Mouse (Mus musculus) CH12.LX (cell line): ENCODE results near the gene Prr12. TPM values are rescaled to one million over a fixed set of nuclear protein-coding genes. Genes with fewer than 3 reads are reported as not detected.

Source experiments
- DNase-seq: peaks from one replicate; pipeline ENCODE4 v3.0.0-alpha.2; 2013; ENCODE audit errors: extremely low read depth
- H3K27ac ChIP-seq: 2 replicates; pipeline ENCODE4 v1.5.1; 2012; ENCODE audit warnings: low read depth, mild to moderate bottlenecking, control low read depth, moderate library complexity; ENCODE audit not compliant: insufficient read depth
- H3K27me3 ChIP-seq: replicated peaks from 2 replicates; pipeline ENCODE3; 2012; ENCODE audit warnings: inconsistent platforms
- H3K36me3 ChIP-seq, 2 experiments: replicated peaks in 1 of 2; 2 replicates each; pipeline versions ENCODE3 to v1.6.1; 2012; ENCODE audit warnings: inconsistent platforms in 1 of 2, low read length in 1 of 2, mild to moderate bottlenecking in 1 of 2, mixed read lengths in 1 of 2, moderate library complexity in 1 of 2; ENCODE audit not compliant: control insufficient read depth in 1 of 2, insufficient read depth in 1 of 2
- H3K4me1 ChIP-seq, 2 experiments: 2 replicates each; pipeline ENCODE4 v1.6.1; 2012; ENCODE audit warnings: inconsistent platforms in 1 of 2, moderate library complexity in 1 of 2; ENCODE audit not compliant: insufficient read depth in 2 of 2, control insufficient read depth in 1 of 2
- H3K4me2 ChIP-seq: 2 replicates; pipeline ENCODE4 v1.6.1; 2012; ENCODE audit warnings: low read depth, mild to moderate bottlenecking, control low read depth; ENCODE audit not compliant: poor library complexity, insufficient read depth, severe bottlenecking
- H3K4me3 ChIP-seq, 3 experiments: fragments of 150-350 bp in 1 of 3; sonication (generic) in 1 of 3; replicated peaks in 1 of 3; 2 replicates each; pipeline versions ENCODE3 to v1.5.1; 2011 to 2012; ENCODE audit warnings: low read depth in 2 of 3, low read length in 2 of 3, mild to moderate bottlenecking in 2 of 3, moderate library complexity in 2 of 3, control low read depth in 1 of 3, improper control_type of control experiment in 1 of 3, inconsistent platforms in 1 of 3, mixed read lengths in 1 of 3; ENCODE audit not compliant: poor library complexity in 1 of 3
- H3K79me2 ChIP-seq: replicated peaks from 2 replicates; pipeline ENCODE4 v1.6.1; 2012; ENCODE audit warnings: mild to moderate bottlenecking, moderate library complexity; ENCODE audit not compliant: control insufficient read depth, poor library complexity, insufficient read depth, severe bottlenecking; ENCODE audit errors: extremely low read depth
- H3K9ac ChIP-seq: 2 replicates; pipeline ENCODE4 v1.6.1; 2012; ENCODE audit warnings: low read depth, mild to moderate bottlenecking, control low read depth, moderate library complexity; ENCODE audit not compliant: insufficient read depth
- H3K9me3 ChIP-seq: replicated peaks from 2 replicates; pipeline ENCODE3; 2012; ENCODE audit warnings: low read length, inconsistent platforms, mixed read lengths
- BHLHE40 ChIP-seq: IDR thresholded peaks from 2 replicates; pipeline ENCODE4 v1.6.1; 2011; ENCODE audit warnings: mild to moderate bottlenecking, low read depth, low read length, improper control_type of control experiment
- CHD1 ChIP-seq: IDR thresholded peaks from 2 replicates; pipeline ENCODE4 v1.6.1; 2012; ENCODE audit warnings: low read depth, low read length, improper control_type of control experiment, inconsistent platforms
- CHD2 ChIP-seq: IDR thresholded peaks from 2 replicates; pipeline ENCODE4 v1.6.1; 2011; ENCODE audit warnings: low read length, improper control_type of control experiment
- CTCF ChIP-seq, 2 experiments: IDR thresholded peaks in 1 of 2; conservative IDR thresholded peaks in 1 of 2; 2 replicates each; pipeline ENCODE4 v1.5.1; 2011 to 2012; ENCODE audit warnings: low read depth in 2 of 2, low read length in 2 of 2, improper control_type of control experiment in 1 of 2, inconsistent platforms in 1 of 2, mild to moderate bottlenecking in 1 of 2, moderate library complexity in 1 of 2
- EP300 ChIP-seq: IDR thresholded peaks from 2 replicates; pipeline ENCODE4 v1.6.1; 2011; ENCODE audit warnings: low read length, improper control_type of control experiment
- GABPA ChIP-seq: IDR thresholded peaks from 2 replicates; pipeline ENCODE4 v1.6.1; 2012; ENCODE audit warnings: low read depth, low read length, improper control_type of control experiment, inconsistent platforms; ENCODE audit not compliant: insufficient replicate concordance
- HCFC1 ChIP-seq: IDR thresholded peaks from 2 replicates; pipeline ENCODE4 v1.6.1; 2012; ENCODE audit warnings: low read depth, mild to moderate bottlenecking, inconsistent platforms, low read length, improper control_type of control experiment
- JUN ChIP-seq: IDR thresholded peaks from 2 replicates; pipeline ENCODE4 v1.6.1; 2011; ENCODE audit warnings: low read depth, mild to moderate bottlenecking, low read length, improper control_type of control experiment, moderate library complexity; ENCODE audit not compliant: insufficient read depth
- JUND ChIP-seq: conservative IDR thresholded peaks from 2 replicates; pipeline ENCODE4 v1.6.1; 2011; ENCODE audit warnings: low read depth, low read length, improper control_type of control experiment
- KAT2A ChIP-seq: IDR thresholded peaks from 2 replicates; pipeline ENCODE4 v1.6.1; 2012; ENCODE audit warnings: low read length, improper control_type of control experiment, inconsistent platforms; ENCODE audit not compliant: insufficient replicate concordance
- MAX ChIP-seq: IDR thresholded peaks from 2 replicates; pipeline ENCODE4 v1.6.1; 2011; ENCODE audit warnings: low read length, improper control_type of control experiment
- MYC ChIP-seq: IDR thresholded peaks from 2 replicates; pipeline ENCODE4 v1.6.1; 2011; ENCODE audit warnings: low read depth, mild to moderate bottlenecking, improper control_type of control experiment, low read length
- NELFE ChIP-seq: IDR thresholded peaks from 2 replicates; pipeline ENCODE4 v1.6.1; 2011; ENCODE audit warnings: low read depth, low read length, improper control_type of control experiment
- PAX5 ChIP-seq: IDR thresholded peaks from 2 replicates; pipeline ENCODE4 v1.6.1; 2012; ENCODE audit warnings: low read length, inconsistent platforms, mixed read lengths
- RAD21 ChIP-seq: IDR thresholded peaks from 2 replicates; pipeline ENCODE4 v1.6.1; 2011; ENCODE audit warnings: low read depth, mild to moderate bottlenecking, low read length, improper control_type of control experiment, moderate library complexity
- TBP ChIP-seq: conservative IDR thresholded peaks from 2 replicates; pipeline ENCODE4 v1.6.1; 2011; ENCODE audit warnings: low read depth, low read length, improper control_type of control experiment
- TCF12 ChIP-seq: IDR thresholded peaks from 2 replicates; pipeline ENCODE4 v1.6.1; 2014; ENCODE audit warnings: low read depth, mild to moderate bottlenecking, inconsistent platforms, low read length, improper control_type of control experiment
- USF2 ChIP-seq: conservative IDR thresholded peaks from 2 replicates; pipeline ENCODE4 v1.6.1; 2011; ENCODE audit warnings: low read depth, low read length, improper control_type of control experiment
- ZC3H11A ChIP-seq: IDR thresholded peaks from 2 replicates; pipeline ENCODE4 v1.6.1; 2012; ENCODE audit warnings: low read depth, mild to moderate bottlenecking, inconsistent platforms, low read length, improper control_type of control experiment
- ZMIZ1 ChIP-seq: IDR thresholded peaks from 2 replicates; pipeline ENCODE4 v1.6.1; 2012; ENCODE audit warnings: low read depth, mild to moderate bottlenecking, inconsistent platforms, low read length, improper control_type of control experiment
- ZNF384 ChIP-seq: IDR thresholded peaks from 2 replicates; pipeline ENCODE4 v1.6.1; 2012; ENCODE audit warnings: low read depth, low read length, improper control_type of control experiment, inconsistent platforms
- dilution Hi-C: fragments of 300-500 bp; cut with MboI; formaldehyde crosslinking; loops from 2 replicates; pipeline ENCODE4 v1.14.3; 2020; ENCODE audit warnings: low sequenced_read_pairs; ENCODE audit not compliant: extremely low pct_unique_long_range_greater_than_20kb, extremely low pct_ligation_motif_present
- in situ Hi-C: fragments of 300-500 bp; cut with MboI; formaldehyde crosslinking; loops from 3 replicates; pipeline ENCODE4 v1.14.3; 2019; ENCODE audit warnings: low sequenced_read_pairs, low pct_ligation_motif_present, low pct_unique_long_range_greater_than_20kb, mixed read lengths
- polyA plus RNA-seq: library from polyadenylated mRNA; unstranded; fragments of >175 nt; gene quantifications from 2 replicates; pipeline ENCODE4 v1.2.1, GENCODE M21; 2012; ENCODE audit warnings: low read depth; ENCODE audit not compliant: insufficient read length
- total RNA-seq, 2 experiments: library from RNA; depleted of rRNA; stranded (reverse); fragments of 300-350 nt in 1 of 2; fragments of >200 nt in 1 of 2; gene quantifications; 2 replicates each; pipeline ENCODE4 v1.2.3; 2012 to 2014

The Prr12 gene
- total RNA-seq (2012; rRNA removed) (5.7 and 6.5 TPM in 2 replicates), total RNA-seq (2014; rRNA removed) (1.1 and 1.2 TPM in 2 replicates), polyA plus RNA-seq (18.0 and 20.5 TPM in 2 replicates)

GRCm38 (mm10) chr7:45052862-45053116, at the start of gene Prr12:
Gene Prr12, minus strand, starts transcription at chr7:45052881.
- TF ChIP-seq ZNF384 = peak; percentile 84
- TF ChIP-seq MYC = no peak
- peaks cover 3% of the 10 kb centered on the region for H3K79me2 ChIP-seq
- DNase-seq = no peak
- peak within 1 kb of the TSS; percentile 89 for H3K9ac ChIP-seq
- in situ Hi-C loops (no loop called here), dilution Hi-C loops (no loop called here)
- peak within 1 kb of the TSS; percentile 65 to 80 (median 72) for H3K4me3 ChIP-seq
- H3K4me1 ChIP-seq = peaks cover 0 to 25% of the 10 kb centered on the region in 2 experiments; a peak in 2 of 4 replicates
- peak within 1 kb of the TSS; percentile 98 for H3K27ac ChIP-seq
- H3K9me3 ChIP-seq = no peaks in the 10 kb centered on the region
- H3K4me2 ChIP-seq = peak within 1 kb of the TSS; percentile 77
- H3K36me3 ChIP-seq = peaks cover 25 to 26% of the 10 kb centered on the region in 2 experiments
- no peaks in the 10 kb centered on the region for H3K27me3 ChIP-seq

DNA sequence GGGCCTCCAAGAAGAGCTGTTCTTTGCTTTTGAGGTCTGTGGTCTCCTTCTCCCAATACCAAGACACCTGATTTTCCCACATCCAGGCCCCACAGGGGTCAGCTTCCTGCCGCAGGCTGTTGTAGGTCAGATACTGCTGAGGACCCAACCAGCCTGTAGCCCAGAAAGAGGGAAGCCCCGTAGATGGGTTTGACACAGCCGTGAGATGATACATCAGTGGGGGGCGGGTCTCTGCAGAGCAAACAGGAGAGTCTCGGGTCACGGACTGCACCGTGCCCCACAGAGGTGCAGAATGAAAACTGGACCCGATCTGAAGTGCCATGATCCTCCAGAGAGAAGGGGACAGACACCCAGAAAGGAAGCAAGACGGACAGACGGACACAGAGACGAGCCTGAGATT, 49.8 kb upstream of the Prr12 start:
- Histone ChIP-seq H3K4me2 (no peak overlapping the region), H3K79me2 (no peaks in the 10 kb centered on the region), H3K4me1 (peaks cover 0 to 10% of the 10 kb centered on the region in 2 experiments; a peak in 2 of 4 replicates), H3K4me3 (no peak overlapping the region), H3K36me3 (no peaks in the 10 kb centered on the region), H3K9me3 (no peaks in the 10 kb centered on the region), H3K27ac (no peak overlapping the region), H3K27me3 (no peaks in the 10 kb centered on the region), H3K9ac (no peak overlapping the region)
- in situ Hi-C loops = no loop called here
- no peak for DNase-seq
- dilution Hi-C loops = no loop called here
- no peak for TF ChIP-seq CHD1
- TF ChIP-seq JUND = no peak
- TF ChIP-seq ZNF384 = no peak
- TF ChIP-seq CTCF (conservative IDR thresholded peaks at IDR 0.05 in 1 of 2, IDR thresholded peaks at IDR 0.05 in 1 of 2; ENCODE audit: low read depth in 2 of 2, low read length in 2 of 2) = no peak
- no peak for TF ChIP-seq NELFE
- TF ChIP-seq JUN = no peak
- no peak for TF ChIP-seq KAT2A
- TF ChIP-seq EP300 = no peak
- no peak for TF ChIP-seq BHLHE40
- TF ChIP-seq MAX = no peak
- TF ChIP-seq ZC3H11A = no peak
- no peak for TF ChIP-seq ZMIZ1
- no peak for TF ChIP-seq USF2
- TF ChIP-seq HCFC1 = no peak
- TF ChIP-seq RAD21 = no peak
- TF ChIP-seq CHD2 = no peak
- TF ChIP-seq PAX5 = no peak
- no peak for TF ChIP-seq GABPA
- no peak for TF ChIP-seq TBP
- no peak for TF ChIP-seq TCF12
